Mouse (Mus musculus) urinary bladder, postnatal 25 days (tissue): ENCODE measurements around the gene Mast3.

Experiments used
- DNase-seq: peaks from one replicate; pipeline ENCODE4 v3.0.0; 2022; ENCODE audit warnings: low spot score

The Mast3 gene

DNA sequence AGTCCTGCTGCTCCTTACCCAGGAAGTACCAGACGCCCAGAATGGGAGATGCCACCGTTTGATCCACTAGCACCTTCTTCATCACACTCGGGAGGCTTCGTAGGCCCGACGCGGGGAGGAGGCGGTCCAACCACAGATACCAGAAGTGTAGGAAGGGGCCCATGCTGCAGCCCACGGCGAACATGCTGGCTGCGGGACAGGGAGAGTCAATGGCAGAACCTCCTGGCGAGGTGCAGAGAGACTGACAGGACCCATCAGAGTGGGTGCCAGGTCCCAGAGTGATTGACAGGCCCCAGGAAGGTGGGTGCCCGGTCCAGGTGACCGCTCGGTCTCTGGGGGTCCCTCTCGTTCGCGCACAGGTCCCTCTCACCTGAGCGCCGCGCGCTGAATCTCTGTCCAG, 44.5 kb downstream of the Mast3 start:
- DNase-seq: no peak

DNA sequence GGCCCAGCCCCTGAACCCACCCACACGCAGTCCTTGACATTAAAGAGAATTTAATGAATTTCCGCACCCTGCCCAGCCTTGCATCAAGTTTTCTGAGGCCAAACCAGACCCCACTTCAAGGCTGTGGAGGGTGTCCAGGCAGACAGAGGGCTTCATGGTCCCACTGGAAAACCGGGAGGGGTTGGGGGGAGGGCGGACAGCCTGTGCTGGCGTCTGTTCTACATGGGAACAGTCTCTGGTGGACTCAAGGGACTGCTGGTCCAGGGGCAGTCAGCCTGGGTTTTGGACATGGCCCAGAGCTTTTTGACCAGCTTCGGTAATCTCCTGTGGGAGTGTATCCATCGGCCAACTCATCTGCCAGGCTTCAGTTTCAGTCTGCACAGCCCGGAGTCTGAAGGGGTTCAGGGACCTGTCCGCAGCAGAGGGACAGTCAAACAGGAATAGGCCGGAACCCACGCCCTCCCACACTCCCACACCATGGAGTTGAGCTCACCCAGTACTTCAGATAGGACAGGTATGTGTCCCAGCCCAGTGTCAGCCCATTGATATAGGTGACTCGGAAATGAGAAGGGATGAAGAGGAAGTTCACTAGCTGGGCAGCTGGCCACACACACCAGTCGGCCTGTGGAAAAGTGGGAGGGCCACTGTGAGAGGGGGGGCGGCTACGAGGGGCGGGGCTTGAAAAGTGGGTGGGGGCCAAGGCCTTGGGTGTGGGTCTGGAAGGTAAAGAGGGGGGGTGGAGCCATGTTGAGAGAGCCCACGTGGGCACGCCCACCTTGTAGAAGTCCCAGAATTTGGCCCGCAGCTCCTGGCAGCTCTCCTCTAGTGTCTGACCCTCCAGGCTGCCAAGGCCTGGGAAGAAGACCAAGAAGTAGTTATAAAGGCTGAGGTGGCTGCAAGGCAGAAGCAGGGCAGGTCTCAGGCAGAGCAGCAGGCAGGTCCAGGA, 46.0 kb downstream of the Mast3 start:
- no peak for DNase-seq

DNA sequence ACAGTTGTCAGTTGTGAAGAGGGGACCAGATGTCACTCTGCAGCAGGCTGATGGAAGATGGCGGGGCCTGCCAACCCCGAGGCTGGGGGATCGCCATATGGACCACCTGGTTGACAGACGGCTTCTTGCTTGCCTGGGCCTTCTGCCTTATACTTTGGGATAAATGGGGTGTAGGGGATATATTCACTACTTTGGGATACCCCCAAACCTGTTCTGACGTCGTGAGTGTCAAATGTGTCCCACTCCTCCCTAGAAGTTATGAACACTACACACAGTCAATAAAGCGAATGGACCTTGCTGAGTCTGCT, 46.6 kb downstream of the Mast3 start:
- DNase-seq: no peak

DNA sequence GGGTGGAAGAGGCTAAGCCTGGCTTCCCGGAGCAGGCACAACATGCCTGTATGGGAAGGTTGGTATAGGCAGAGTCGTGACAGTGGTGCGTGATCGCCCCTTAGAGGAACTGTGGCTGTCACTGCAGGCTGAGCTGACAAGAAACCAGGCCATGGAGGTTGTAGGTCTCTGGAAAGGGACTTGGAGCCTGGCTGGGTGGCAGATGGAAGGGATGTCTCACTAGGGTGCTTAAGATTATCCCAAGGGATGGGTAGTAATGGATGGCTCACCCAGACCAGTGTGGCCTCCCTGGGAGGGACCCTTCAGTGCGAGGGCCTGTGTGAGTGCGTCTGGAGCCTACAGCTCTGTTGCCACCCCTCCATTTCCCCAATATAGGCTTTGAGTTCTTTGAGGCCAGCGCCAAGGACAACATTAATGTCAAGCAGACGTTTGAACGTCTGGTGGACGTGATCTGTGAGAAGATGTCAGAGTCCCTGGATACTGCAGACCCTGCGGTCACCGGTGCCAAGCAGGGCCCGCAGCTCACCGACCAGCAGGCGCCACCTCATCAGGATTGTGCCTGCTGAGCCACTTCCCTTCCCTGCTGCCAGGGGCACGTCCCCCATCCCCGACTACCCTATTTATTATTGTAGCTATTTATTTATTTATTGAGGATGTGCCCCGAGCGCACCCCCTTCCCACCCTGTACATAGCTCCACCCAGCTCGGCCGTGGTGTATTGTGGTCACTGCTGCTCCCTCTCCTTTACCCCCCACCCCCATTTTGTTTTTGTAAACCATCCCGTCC, 47.1 kb downstream of the Mast3 start:
- DNase-seq: no peak

DNA sequence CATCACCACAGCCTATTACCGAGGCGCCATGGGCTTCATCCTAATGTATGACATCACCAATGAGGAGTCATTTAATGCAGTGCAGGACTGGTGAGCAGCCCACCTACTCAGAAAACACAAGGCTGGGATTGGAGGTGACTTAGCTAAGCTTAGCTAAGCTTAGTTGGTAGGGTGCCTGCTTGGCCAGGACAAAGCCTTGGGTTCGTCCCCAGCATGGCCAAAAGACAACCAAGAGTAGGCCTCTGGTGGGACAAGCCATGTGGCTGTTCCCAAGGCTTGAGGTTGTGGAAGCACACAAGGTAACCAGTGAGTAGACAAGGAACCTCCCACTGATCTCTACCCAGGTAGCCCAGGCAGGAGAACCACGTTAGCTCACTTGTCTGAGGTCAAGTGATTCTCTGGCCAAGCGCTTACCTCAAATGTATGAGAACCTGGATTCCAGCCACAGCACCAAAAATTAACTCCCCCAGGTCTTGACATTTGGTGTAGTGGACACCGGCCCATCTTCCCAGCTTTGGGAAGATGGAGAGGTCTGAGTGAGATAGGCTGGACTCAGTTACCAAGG, 48.3 kb downstream of the Mast3 start:
- no peak for DNase-seq

DNA sequence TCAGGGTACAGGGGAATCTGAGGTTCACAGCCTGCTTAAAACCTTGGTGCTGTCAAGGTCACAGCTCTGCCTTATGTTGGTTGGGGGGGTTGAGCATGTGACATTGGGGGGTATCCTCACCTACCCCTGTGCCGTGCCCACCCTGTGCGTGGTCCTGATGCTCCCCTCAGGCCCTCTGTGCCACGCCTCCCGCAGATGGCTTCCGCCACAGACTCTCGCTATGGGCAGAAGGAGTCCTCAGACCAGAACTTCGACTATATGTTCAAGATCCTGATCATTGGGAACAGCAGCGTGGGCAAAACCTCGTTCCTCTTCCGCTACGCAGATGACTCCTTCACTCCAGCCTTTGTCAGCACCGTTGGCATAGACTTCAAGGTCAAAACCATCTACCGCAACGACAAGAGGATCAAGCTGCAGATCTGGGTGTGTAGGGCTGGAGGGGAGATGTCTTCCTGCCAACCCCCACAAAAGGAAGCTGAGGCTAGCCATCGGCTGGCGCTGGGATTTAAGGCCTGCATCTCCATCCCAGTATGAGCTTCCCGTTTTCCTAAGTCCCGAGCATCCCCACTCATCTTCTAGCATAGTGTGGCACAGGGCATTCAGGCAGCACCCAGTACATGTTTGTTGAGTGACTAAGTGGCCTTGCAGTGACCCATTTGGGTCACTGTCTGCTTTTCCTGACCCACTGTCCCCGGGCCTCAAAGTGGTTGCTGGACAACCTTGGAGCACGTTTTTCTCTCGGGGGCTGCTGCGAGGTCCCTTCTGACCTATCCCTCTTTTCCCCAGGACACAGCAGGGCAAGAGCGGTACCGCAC, 49.0 kb downstream of the Mast3 start:
- DNase-seq: no peak

DNA sequence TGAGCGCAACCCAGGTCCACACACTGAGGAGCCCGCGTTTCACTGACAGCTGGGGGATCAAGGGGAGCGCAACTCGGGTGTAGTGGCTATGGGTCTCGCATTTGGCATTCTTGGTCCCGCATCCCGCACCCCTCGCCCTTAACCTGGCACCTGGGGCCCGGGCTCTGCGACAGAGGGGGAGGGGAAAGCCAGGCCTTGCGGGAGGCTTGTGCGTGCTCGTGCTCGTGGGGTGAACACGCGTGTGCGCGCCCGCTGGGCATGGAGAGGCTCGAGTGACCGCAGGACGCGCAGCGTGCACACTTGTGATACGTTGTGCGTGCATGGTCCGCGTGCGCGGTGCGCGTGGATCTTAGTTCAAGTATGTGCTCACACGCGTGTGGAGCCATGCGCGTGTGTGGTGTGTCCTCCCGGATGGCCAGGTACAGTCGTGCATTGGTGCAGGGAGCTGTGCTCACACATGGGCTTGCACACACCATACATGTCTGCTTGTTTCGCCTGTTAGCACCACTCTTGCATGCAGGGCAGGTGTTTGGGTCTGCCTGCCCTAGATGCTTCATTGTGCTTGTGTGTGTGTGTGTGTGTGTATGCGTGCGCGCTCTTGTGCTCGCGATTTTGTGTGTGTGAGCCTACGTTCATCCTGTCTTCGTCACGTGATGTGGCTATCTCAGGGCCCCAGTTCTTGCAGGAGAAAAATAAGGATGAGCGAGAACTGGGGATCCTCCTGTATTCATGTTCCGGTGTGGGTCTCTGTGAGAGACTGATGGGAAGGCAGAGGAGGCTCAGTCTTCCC, 49.8 kb downstream of the Mast3 start:
- no peak for DNase-seq

DNA sequence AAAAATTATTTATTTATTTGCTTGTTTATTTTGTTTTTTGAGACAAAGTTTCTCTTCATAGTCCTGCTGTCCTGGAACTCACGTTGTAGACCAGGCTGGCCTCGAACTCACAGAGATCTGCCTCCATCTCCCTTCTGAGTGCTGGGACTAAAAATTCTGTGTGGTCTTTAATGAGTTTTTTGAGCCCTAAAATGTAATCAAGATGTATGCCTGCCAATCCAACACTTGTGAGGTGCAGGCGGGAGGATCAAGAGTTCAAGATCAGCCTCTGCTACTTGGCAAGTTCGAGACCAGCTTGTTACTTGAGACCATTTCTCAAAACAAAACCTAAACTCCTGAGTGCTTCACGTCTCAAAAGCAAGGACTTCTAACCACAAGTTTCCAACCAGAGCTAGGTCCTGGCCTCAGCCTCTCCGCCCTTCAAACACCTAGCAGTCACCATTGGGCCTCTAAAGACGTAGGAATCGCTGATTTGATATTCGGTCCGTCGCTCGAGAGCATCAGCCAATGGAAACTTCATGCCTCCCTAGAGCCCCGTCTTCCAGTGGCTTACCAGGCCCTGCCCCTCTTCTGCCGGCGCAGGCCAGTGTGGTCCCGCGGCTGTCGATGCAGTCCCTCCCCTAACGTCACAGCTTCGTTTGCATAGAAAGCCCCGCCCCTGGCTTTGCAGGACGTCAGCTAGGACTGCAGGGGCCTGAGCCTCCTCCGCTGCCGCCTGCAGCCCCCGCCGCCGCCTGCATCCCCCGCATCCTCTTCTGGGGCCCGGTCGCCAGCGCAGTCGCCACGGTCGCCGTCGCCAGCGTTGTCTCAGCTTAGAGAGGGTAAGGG, 50.6 kb downstream of the Mast3 start, which contains the start of gene Rab3a:
TSS of gene Rab3a (plus strand) at position 637 of the 828 bp plus-strand sequence.
- DNase-seq: peak; percentile 85

DNA sequence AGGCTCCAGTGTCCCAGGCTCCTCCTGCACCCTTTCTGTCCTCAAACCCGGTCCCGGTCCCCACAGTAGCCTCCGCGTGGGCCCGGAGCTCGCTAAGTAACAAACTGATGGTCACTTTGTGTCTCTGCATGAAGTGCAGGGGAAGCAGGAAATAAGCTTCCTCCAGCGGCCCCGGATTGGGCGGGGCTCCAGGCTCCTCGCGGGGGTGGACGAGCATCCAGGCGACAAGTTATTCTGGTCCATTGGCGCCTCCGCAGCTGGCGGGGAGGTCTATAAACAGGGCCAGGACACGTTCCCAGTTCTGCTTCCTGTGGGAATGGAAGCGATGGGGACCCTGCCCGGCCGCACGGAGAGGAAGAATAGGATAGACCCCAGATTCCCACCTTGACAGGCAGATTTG, 51.7 kb downstream of the Mast3 start:
- peak; percentile 69 for DNase-seq

DNA sequence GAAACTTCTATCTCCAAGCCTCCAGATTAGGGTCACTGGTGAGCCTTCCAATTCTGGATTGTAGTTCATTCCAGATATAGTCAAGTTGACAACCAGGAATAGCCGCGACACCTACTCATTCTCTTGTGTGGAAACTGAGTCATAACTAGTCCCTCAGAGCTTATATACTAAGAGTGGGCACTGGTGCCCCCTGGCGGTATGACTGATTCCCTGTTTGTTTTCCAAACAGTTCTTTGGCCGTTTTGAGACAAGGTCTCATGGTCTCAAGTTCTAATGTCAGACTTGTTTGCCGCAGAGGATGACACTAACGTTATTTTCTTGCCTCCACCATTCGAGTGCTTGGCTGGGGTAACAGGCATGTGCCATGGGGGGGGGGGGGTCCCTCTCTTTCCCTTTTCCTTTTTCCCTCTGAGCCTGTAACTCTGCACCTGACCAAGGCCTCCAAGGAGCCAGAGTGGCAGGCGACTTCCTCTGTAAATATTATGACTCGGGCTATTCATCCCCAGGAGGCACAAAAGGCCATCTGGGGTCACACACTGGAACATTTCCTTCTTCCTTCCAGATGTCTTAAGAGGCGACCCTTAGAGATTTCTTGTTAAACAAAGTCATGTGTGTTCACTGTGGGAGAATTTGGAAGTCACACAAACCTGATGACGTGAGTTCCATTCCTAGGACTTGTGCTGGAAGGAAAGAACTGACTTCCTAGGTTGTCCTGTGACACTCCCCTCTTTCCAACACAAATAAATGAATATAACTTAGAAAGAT, 52.7 kb downstream of the Mast3 start:
- peak; percentile 72 for DNase-seq

DNA sequence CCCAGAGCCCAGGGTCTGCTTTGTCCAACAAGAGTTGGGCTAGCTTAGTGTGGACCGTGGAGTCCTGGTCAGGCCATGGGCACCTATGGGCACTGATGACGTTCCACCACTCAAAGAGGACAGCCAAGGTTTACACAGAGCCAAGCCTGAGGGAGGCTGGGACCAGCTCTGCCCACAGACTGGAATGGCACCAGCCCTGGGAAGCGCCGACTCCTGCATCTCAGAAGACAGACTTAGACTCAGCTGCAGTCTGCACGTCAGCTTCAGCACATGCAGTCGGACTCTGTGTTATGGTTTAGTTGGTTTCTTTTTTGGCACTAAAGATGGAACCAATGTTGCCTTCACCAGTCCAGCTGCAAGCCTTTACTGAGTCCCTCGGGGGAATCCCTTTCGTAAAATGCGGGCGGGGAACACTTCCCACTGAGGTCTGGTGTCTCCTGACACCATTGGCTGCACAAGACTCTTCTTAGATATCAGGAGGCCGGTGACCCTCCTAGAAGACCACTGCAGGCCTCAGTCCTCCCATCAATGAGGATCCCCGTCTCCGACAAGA, 54.6 kb downstream of the Mast3 start:
- no peak for DNase-seq

DNA sequence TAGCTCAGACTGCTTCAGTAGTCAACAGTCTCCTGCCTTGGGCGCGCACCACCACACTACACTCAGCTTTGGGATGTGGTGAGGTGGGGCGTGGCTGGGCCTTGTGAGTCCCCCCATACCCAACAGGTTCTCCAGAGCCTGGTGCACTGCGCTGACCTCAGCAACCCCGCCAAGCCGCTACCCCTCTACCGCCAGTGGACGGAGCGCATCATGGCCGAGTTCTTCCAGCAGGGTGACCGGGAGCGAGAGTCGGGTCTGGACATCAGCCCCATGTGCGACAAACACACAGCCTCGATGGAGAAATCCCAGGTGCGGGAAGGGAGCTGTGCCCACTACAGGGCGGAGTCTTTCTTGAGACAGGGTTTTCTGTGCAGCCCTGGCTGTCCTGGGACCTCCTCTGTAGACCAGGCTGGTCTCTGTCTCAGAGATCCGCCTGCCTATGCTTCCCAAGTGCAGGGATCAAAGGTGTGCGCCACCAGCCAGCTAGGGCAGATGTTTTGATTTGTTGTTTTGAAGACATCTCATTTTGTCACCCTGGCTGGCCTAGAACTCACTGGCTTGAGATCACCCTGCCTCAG, 55.7 kb downstream of the Mast3 start:
- DNase-seq: no peak

DNA sequence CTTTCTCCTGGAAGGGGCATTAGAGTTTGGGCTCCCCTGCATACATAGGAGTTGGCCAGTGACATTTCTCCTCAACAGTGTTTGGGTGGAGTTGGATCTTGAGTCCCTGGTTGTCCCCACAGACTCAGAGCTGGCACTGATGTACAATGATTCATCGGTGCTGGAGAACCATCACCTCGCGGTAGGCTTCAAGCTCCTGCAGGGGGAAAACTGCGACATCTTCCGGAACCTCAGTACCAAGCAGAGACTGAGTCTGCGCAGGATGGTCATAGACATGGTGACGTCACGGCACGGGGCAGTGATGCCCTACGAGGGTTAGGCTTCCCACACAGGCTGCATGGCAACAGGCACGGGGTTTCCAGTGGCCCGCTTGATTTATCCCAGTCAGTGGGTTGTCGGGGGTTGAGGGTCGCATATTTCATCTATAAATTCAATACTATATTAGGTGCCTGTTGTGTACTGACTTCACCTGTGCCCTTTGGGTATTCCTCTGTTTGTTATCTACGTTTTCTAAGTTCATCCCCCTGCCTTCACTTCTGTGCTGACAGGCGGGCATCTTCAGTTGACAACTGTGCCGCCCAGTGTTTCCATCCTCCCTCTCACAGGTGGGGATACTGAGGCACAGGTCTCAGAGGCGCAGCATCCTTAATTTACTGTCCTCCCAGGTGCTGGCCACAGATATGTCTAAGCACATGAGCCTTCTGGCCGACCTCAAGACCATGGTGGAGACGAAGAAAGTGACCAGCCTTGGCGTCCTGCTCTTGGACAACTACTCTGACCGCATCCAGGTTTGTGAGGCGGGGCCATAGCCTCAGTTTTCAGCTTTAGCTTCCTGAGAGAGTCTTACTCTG, 56.4 kb downstream of the Mast3 start:
- DNase-seq: no peak

DNA sequence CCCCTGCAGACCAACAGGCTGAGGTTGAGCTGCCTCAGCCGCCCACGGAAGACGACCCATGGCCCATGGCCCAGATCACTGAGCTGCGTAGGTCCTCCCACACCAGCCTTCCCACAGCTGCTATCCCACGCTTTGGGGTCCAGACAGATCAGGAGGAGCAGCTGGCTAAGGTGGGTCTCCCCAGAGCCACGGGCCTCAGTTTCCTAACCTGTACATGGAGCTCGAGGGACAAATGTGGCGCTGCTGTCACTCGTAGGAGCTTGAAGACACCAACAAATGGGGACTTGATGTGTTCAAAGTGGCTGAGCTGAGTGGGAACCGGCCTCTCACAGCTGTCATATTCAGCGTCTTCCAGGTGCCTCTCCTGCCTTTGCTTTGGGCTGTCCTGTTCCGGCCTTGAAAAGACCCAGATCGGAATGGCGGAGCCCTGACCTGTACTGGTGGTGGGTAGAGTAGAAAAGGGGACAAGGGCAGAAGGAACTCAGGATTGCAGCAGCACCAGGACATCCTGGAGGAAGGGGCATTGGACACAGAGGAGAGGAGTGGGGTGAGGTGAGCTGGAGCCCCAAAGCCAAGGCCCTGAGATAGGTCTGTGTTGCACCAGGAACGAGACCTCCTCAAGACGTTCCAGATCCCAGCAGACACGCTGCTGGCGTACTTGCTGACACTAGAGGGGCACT, 57.5 kb downstream of the Mast3 start:
- DNase-seq: no peak

DNA sequence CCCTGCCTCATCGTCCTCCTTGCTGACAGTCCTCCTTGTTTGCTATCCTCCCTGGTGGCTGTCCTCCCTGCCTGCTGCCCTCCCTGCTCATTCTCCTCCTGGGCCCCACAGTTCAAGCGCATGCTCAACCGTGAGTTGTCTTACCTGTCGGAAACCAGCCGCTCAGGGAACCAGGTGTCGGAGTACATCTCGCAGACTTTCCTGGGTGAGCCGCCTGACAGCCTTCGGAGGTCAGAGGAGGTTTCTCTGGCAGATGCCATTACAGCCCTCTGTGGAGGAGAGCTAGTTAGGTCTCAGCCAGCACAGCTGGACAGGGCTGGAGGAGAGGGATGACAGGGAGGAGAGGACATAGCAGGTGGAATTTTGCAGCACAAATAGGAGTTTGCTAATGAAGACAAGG, 58.2 kb downstream of the Mast3 start:
- no peak for DNase-seq

DNA sequence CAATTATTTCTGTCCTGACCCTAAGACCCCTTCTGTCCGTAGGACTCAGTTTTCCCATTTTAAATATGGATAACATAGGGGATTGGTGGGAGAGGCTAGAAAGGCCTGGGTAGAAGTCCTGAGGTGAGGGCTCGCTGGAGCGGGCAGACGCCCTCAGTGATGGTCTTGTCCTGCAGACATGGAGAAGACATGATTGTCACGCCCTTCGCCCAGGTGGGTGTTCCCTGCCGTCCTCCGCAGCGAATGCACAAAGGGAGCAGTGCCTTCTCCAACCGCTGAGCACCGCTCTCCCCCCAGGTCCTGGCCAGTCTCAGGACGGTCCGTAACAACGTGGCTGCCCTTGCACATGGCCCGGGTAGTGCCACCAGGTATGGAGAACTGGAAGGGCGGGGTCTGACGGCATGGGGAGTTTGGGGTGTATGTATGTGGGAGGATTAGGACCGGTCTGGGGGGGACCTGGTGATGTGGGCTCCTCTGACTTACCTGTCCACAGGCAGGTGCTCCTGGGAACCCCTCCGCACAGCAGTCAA, 59.1 kb downstream of the Mast3 start:
- DNase-seq: no peak

DNA sequence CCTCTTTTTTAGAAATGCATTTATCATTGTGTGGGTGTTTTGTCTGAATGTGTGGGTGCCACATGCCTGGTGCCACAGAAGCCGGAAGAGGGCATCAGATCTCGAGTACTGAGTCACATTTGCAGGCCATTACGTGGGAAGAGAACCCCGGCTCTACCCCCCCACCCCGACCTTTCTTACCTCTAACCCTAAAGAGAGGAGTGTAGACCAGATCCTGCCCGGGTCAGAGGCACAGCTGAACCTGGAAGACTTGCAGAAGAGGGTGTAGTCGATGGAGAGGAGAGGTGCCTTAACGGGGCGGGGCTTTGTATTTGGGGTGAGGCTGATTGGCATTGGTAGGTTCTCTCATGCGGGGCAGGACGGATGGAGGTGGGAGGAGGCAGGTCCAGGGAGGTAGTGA, 60.0 kb downstream of the Mast3 start:
- DNase-seq: no peak
